Mouse (Mus musculus): ENCODE data around the gene Adcy9. TPM values are rescaled to one million over a fixed set of nuclear protein-coding genes. Genes with fewer than 3 reads are reported as not detected.

Adcy9 gene
- polyA plus RNA-seq (2012; rRNA removed) = 10.4 and 12.4 TPM in 2 replicates

GRCm38 (mm10) chr16:4420298-4421054 is at the start of gene Adcy9:
Gene Adcy9 (minus strand): TSS chr16:4420498.
- H3K4me1 ChIP-seq (ENCODE audit: control insufficient read depth, insufficient read depth, low read length) = peaks cover 20% of the 10 kb centered on the region
- no peaks in the 10 kb centered on the region for H3K36me3 ChIP-seq (ENCODE audit: control insufficient read depth, insufficient read depth, low read length)
- peak within 1 kb of the TSS; percentile 49 for H3K27ac ChIP-seq (ENCODE audit: insufficient read depth, low read depth, low read length)
- H3K27me3 ChIP-seq (replicated peaks; ENCODE audit: control insufficient read depth, insufficient read depth, low read length) = no peaks in the 10 kb centered on the region
- peak; percentile 94 for DNase-seq
- peak; percentile 34 for TF ChIP-seq POLR2A (IDR thresholded peaks at IDR 0.05; ENCODE audit: low read depth, low read length)
- no peak for TF ChIP-seq CTCF (conservative IDR thresholded peaks at IDR 0.05; ENCODE audit: insufficient read depth, insufficient read length, low read depth, low read length)
- 1% methylated on average over 58 of the region's 64 CpGs for WGBS
- H3K4me3 ChIP-seq (ENCODE audit: insufficient read depth, low read depth, low read length) = peak within 1 kb of the TSS; percentile 90

GRCm38 (mm10) chr16:4469599-4470352 is 49.5 kb upstream of the Adcy9 start:
- no peak for TF ChIP-seq POLR2A (IDR thresholded peaks at IDR 0.05; ENCODE audit: low read depth, low read length)
- TF ChIP-seq CTCF (conservative IDR thresholded peaks at IDR 0.05; ENCODE audit: insufficient read depth, insufficient read length, low read depth, low read length) = no peak; the same call in 1 of the 2 replicates
- H3K27me3 ChIP-seq (replicated peaks; ENCODE audit: control insufficient read depth, insufficient read depth, low read length) = no peaks in the 10 kb centered on the region
- no peak overlapping the region for H3K4me3 ChIP-seq (ENCODE audit: insufficient read depth, low read depth, low read length)
- WGBS = 51% methylated on average over 10 of the region's 10 CpGs
- 0 out of 2 replicates have a peak overlapping the region, but pooled peaks have one; percentile 37 for H3K27ac ChIP-seq (ENCODE audit: insufficient read depth, low read depth, low read length)
- no peaks in the 10 kb centered on the region for H3K36me3 ChIP-seq (ENCODE audit: control insufficient read depth, insufficient read depth, low read length)
- DNase-seq = peak; percentile 63
- H3K4me1 ChIP-seq (ENCODE audit: control insufficient read depth, insufficient read depth, low read length) = peaks cover 5% of the 10 kb centered on the region; the same call in 1 of the 2 replicates

DNA sequence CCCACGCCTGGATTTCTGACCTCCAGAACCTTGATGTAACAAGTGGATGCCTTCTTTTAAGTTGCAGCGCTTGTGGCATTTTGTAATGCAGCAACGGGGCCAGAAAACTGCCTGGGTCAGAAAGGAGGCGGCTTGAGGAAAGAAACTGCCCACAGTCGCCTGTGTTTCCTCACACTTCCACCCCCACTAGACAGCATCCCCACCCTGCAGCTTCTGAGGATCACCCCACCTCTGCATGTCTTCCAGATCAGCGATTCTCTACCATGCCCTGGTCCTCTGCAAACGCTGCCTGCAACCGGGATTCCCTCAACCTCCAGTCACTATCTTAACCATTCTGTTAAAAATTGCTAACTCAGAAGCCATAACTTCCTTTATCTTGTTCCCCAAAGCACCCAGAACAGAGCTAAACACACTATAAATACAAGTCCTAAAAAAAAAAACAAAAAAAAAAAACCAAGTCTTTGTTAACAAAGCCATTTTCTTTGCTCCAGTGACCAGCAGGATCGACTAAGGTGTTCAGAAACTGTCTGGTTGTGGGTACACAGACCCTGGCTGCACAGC is 44.3 kb upstream of the Adcy9 start:
- peaks cover 3% of the 10 kb centered on the region; the same call in 1 of the 2 replicates for H3K4me1 ChIP-seq (ENCODE audit: control insufficient read depth, insufficient read depth, low read length)
- no peaks in the 10 kb centered on the region for H3K27me3 ChIP-seq (replicated peaks; ENCODE audit: control insufficient read depth, insufficient read depth, low read length)
- DNase-seq = no peak
- H3K4me3 ChIP-seq (ENCODE audit: insufficient read depth, low read depth, low read length) = no peak overlapping the region
- WGBS = 56% methylated on average over 9 of the region's 9 CpGs
- H3K27ac ChIP-seq (ENCODE audit: insufficient read depth, low read depth, low read length) = no peak overlapping the region
- no peaks in the 10 kb centered on the region for H3K36me3 ChIP-seq (ENCODE audit: control insufficient read depth, insufficient read depth, low read length)
- TF ChIP-seq CTCF (conservative IDR thresholded peaks at IDR 0.05; ENCODE audit: insufficient read depth, insufficient read length, low read depth, low read length) = no peak
- TF ChIP-seq POLR2A (IDR thresholded peaks at IDR 0.05; ENCODE audit: low read depth, low read length) = no peak

DNA sequence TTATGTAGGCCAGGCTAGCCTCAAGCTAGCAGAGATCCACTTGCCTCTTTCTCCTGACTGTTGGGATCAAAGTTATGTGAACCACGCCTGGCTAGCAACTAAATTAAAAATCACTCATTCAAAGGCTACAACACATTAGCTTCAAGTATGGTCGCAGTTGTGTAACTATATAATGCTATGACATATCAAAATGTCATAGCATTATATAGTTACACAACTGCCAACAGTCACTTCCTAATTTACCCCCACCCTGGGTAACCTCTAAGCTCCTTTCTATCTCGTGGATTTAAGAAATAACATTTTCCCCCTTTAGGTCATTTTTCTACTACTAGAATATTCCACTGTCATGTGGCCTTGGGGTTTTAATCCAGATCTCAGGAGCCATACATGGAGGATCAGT is 37.6 kb upstream of the Adcy9 start:
- TF ChIP-seq POLR2A (IDR thresholded peaks at IDR 0.05; ENCODE audit: low read depth, low read length) (no peak), CTCF (conservative IDR thresholded peaks at IDR 0.05; ENCODE audit: insufficient read depth, insufficient read length, low read depth, low read length) (no peak)
- H3K4me1 ChIP-seq (ENCODE audit: control insufficient read depth, insufficient read depth, low read length) = no peaks in the 10 kb centered on the region

GRCm38 (mm10) chr16:4456391-4456790 is 36.1 kb upstream of the Adcy9 start:
- Histone ChIP-seq H3K27ac (ENCODE audit: insufficient read depth, low read depth, low read length) (no peak overlapping the region), H3K27me3 (replicated peaks; ENCODE audit: control insufficient read depth, insufficient read depth, low read length) (no peaks in the 10 kb centered on the region), H3K4me1 (ENCODE audit: control insufficient read depth, insufficient read depth, low read length) (no peaks in the 10 kb centered on the region), H3K4me3 (ENCODE audit: insufficient read depth, low read depth, low read length) (no peak overlapping the region), H3K36me3 (ENCODE audit: control insufficient read depth, insufficient read depth, low read length) (no peaks in the 10 kb centered on the region)
- WGBS = 85% methylated on average over 5 of the region's 5 CpGs
- no peak for DNase-seq
- TF ChIP-seq CTCF (conservative IDR thresholded peaks at IDR 0.05; ENCODE audit: insufficient read depth, insufficient read length, low read depth, low read length) = no peak
- TF ChIP-seq POLR2A (IDR thresholded peaks at IDR 0.05; ENCODE audit: low read depth, low read length) = no peak

More for the DNA sequence above, 37.6 kb upstream of the Adcy9 start:
- Histone ChIP-seq H3K27me3 (replicated peaks; ENCODE audit: control insufficient read depth, insufficient read depth, low read length) (no peaks in the 10 kb centered on the region), H3K36me3 (ENCODE audit: control insufficient read depth, insufficient read depth, low read length) (no peaks in the 10 kb centered on the region), H3K27ac (ENCODE audit: insufficient read depth, low read depth, low read length) (no peak overlapping the region), H3K4me3 (ENCODE audit: insufficient read depth, low read depth, low read length) (no peak overlapping the region)
- 89% methylated on average over 3 of the region's 3 CpGs for WGBS
- DNase-seq = no peak

- no peak for TF ChIP-seq CTCF (conservative IDR thresholded peaks at IDR 0.05; ENCODE audit: insufficient read depth, insufficient read length, low read depth, low read length)
- TF ChIP-seq POLR2A (IDR thresholded peaks at IDR 0.05; ENCODE audit: low read depth, low read length) = no peak
- Histone ChIP-seq H3K36me3 (ENCODE audit: control insufficient read depth, insufficient read depth, low read length) (no peaks in the 10 kb centered on the region), H3K27ac (ENCODE audit: insufficient read depth, low read depth, low read length) (no peak overlapping the region), H3K27me3 (replicated peaks; ENCODE audit: control insufficient read depth, insufficient read depth, low read length) (no peaks in the 10 kb centered on the region), H3K4me1 (ENCODE audit: control insufficient read depth, insufficient read depth, low read length) (no peaks in the 10 kb centered on the region), H3K4me3 (ENCODE audit: insufficient read depth, low read depth, low read length) (no peak overlapping the region)
- DNase-seq = no peak
- 85% methylated on average over 4 of the region's 4 CpGs for WGBS
Measured at GRCm38 (mm10) chr16:4455693-4456092, 35.4 kb upstream of the Adcy9 start.

Measured in kidney, adult 2 months (tissue).